Mouse (Mus musculus) midbrain, embryonic 11.5 days (tissue): Measurements from ENCODE around the gene Megf8. TPM values are rescaled to one million over a fixed set of nuclear protein-coding genes. Genes with fewer than 3 reads are reported as not detected.

Source experiments
- ATAC-seq: fragments of 200-750 bp; cut with Nextera tagmentation; 2 replicates; pipeline ENCODE4 v1.8.0; 2017; ENCODE audit warnings: moderate TSS enrichment, moderate library complexity; ENCODE audit not compliant: low FRiP score
- DNase-seq: peaks from one replicate; pipeline ENCODE4 v3.0.0; 2015; ENCODE audit warnings: low spot score; ENCODE audit errors: missing footprints
- H3K27ac ChIP-seq: fragments of 300-500 bp; sonication (generic); 2 replicates; pipeline ENCODE4 v1.5.1; 2014; ENCODE audit warnings: low read depth, low read length
- H3K27me3 ChIP-seq: fragments of 300-500 bp; sonication (generic); 2 replicates; pipeline ENCODE4 v1.6.1; 2014; ENCODE audit warnings: mild to moderate bottlenecking, low read length, moderate library complexity, mixed read lengths; ENCODE audit not compliant: control insufficient read depth, insufficient read depth
- H3K36me3 ChIP-seq: fragments of 300-500 bp; sonication (generic); 2 replicates; pipeline ENCODE4 v1.6.1; 2014; ENCODE audit warnings: mild to moderate bottlenecking, low read length, moderate library complexity, mixed read lengths; ENCODE audit not compliant: control insufficient read depth, insufficient read depth
- H3K4me1 ChIP-seq: fragments of 300-500 bp; sonication (generic); 2 replicates; pipeline ENCODE4 v1.6.1; 2014; ENCODE audit warnings: low read length; ENCODE audit not compliant: control insufficient read depth, insufficient read depth
- H3K4me2 ChIP-seq: fragments of 300-500 bp; sonication (generic); 2 replicates; pipeline ENCODE4 v1.6.1; 2014; ENCODE audit warnings: mild to moderate bottlenecking, moderate library complexity
- H3K4me3 ChIP-seq: fragments of 300-500 bp; sonication (generic); 2 replicates; pipeline ENCODE4 v1.5.1; 2014; ENCODE audit warnings: low read depth, low read length
- H3K9ac ChIP-seq: fragments of 300-500 bp; sonication (generic); 2 replicates; pipeline ENCODE4 v1.6.1; 2014; ENCODE audit warnings: low read length
- H3K9me3 ChIP-seq: fragments of 300-500 bp; sonication (generic); 2 replicates; pipeline ENCODE4 v1.6.1; 2016; ENCODE audit warnings: low read length; ENCODE audit not compliant: control insufficient read depth
- WGBS: fragments of 180-500 bp; shearing (Covaris S2); extraction: QIAGEN DNeasy Blood & Tissue Kit; methylation state at CpG from one replicate; pipeline ENCODE4 v1.1.7; 2014; 5-methylcytosine and 5-hydroxymethylcytosine counted together
- polyA plus RNA-seq: library from polyadenylated mRNA; unstranded; fragments of >200 nt; fragmentation: Nextera tagmentation; extraction: Ambion mirVana; gene quantifications from 2 replicates; pipeline ENCODE4 v1.2.1, GENCODE M21; 2014

Megf8 gene
- polyA plus RNA-seq, 1 experiment from 2014 or later, result 10.3 TPM

DNA sequence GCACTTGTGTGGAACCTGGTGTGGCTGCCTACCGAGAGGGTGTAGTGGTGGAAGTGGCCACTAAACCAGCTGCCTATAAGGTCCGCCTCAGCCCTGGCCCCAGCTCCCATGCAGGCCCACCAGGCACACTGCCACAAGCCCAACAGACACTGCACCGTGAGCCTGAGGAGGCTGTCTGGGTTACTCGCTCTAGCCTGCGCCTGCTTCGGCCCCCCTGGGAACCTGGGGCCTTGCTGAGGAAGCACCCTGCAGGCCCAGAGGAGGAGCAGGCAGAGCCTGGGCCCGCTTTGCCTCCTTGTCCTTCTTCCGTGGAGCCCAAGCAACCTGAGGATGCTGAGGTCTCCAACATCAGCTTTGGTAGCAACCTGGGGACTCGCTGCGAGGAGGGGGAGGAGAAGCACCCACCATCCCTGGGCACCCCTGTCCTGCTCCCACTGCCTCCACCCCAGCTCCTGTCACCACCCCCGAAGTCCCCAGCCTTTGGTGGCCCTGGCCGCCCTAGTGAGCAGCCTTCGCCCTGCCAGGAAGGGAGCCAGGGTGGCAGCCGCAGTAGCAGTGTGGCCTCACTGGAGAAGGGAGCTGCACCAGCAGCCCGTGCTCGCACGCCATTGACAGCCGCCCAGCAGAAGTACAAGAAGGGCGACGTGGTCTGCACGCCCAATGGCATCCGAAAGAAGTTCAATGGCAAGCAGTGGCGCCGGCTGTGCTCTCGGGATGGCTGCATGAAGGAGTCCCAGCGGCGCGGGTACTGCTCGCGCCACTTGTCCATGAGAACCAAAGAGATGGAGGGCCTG is 45.1 kb upstream of the Megf8 start:
- no peak overlapping the region for H3K4me2 ChIP-seq
- H3K27ac ChIP-seq, result no peak overlapping the region
- 87% methylated on average over 30 of the region's 30 CpGs for WGBS
- DNase-seq (peak; percentile 60), ATAC-seq (no peak)
- no peaks in the 10 kb centered on the region for H3K9me3 ChIP-seq
- peaks cover 13% of the 10 kb centered on the region for H3K4me1 ChIP-seq
- H3K36me3 ChIP-seq, result peaks cover 4% of the 10 kb centered on the region; the same call in 1 of the 2 replicates
- H3K4me3 ChIP-seq, result no peak overlapping the region
- H3K27me3 ChIP-seq, result no peaks in the 10 kb centered on the region
- H3K9ac ChIP-seq, result no peak overlapping the region

DNA sequence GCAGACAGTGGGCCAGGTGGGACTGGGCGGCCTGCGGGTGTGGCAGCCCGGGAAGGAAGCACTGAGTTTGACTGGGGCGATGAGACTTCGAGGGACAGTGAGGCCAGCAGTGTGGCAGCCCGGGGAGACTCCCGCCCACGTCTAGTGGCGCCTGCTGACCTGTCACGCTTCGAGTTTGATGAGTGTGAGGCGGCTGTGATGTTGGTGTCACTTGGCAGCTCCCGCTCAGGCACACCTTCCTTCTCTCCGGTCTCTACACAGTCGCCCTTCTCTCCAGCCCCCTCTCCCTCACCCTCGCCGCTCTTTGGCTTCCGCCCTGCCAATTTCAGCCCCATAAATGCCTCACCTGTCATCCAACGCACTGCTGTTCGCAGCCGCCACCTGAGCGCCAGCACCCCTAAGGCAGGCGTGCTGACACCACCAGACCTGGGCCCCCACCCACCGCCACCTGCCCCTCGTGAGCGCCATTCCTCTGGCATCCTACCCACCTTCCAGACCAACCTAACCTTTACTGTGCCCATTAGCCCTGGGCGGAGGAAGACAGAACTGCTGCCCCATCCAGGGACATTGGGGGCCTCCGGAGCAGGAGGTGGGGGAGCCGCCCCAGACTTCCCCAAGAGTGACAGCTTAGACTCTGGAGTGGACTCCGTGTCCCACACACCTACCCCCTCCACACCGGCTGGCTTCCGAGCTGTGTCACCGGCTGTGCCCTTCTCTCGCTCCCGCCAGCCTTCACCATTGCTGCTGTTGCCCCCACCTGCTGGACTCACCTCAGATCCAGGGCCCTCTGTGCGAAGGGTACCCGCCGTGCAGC is 44.3 kb upstream of the Megf8 start:
- Histone ChIP-seq H3K9ac (no peak overlapping the region), H3K9me3 (no peaks in the 10 kb centered on the region), H3K4me2 (no peak overlapping the region), H3K27me3 (no peaks in the 10 kb centered on the region), H3K4me3 (no peak overlapping the region), H3K27ac (no peak overlapping the region), H3K4me1 (peaks cover 14% of the 10 kb centered on the region), H3K36me3 (peaks cover 4% of the 10 kb centered on the region; the same call in 1 of the 2 replicates)
- DNase-seq, result no peak
- no peak for ATAC-seq
- 87% methylated on average over 38 of the region's 38 CpGs for WGBS

DNA sequence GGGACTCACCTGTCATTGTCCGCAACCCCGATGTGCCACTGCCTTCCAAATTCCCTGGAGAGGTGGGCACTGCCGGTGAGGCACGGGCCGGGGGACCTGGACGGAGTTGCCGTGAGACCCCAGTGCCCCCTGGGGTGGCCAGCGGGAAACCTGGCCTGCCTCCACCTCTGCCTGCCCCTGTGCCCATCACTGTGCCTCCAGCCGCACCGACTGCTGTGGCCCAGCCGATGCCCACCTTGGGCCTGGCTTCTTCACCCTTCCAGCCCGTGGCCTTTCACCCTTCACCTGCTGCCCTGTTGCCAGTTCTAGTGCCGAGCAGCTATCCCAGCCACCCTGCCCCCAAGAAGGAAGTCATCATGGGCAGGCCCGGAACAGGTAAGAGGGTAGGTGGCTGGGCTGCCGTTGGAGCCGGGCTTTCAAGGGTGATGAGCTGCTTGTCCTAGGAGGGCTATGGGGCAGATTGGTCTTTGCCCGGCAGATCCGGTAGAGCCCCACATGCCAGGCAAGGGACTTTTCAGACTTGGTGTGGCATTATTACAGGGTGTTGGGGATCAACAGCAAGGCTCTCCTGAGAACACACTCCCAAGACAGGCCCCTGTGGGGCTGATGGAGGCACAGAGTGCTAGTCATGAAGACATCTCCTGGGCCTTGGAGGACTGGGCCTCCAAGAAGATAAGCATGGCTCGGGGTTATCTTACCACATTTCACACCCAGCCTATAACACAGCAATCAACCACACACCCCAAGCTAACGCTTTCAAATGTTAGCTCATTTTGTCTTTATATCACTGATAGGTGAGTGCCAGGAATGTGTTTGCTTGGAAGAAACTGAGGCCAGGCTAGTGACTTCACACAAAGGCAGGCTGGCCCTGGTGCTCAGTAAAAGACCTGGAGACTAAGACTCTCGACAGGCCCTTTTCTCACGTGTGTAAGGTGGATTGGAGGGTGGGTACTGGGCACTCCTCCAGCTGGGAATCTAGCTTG is 43.4 kb upstream of the Megf8 start:
- ATAC-seq (no peak), DNase-seq (peak; percentile 73)
- Histone ChIP-seq H3K27me3 (no peaks in the 10 kb centered on the region), H3K9ac (no peak overlapping the region), H3K4me1 (peaks cover 18% of the 10 kb centered on the region), H3K4me3 (no peak overlapping the region), H3K4me2 (no peak overlapping the region), H3K36me3 (peaks cover 4% of the 10 kb centered on the region; the same call in 1 of the 2 replicates), H3K27ac (no peak overlapping the region), H3K9me3 (no peaks in the 10 kb centered on the region)
- 92% methylated on average over 22 of the region's 22 CpGs for WGBS

DNA sequence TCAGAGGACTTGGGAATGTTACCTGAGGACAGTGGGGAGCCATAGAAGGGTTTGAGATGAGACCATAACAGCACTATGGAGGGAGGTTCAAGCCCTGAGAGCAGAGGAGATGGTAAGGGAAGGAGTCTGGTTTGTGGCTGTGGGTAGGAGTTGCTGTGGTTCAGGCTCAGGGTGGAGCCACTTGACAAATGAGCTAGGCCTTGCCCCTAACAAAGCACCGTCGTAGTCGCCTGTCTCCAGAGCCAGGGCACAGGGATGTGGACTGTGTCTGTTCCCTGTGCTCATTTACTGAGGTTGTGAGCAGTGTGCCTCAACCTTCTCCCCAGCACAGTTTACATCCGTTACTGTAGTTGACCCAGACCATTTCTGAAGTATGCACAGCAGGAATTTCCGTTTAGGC is 42.4 kb upstream of the Megf8 start:
- WGBS, result 72% methylated on average over 5 of the region's 5 CpGs
- Histone ChIP-seq H3K27ac (no peak overlapping the region), H3K4me1 (peaks cover 15% of the 10 kb centered on the region), H3K4me2 (no peak overlapping the region), H3K27me3 (no peaks in the 10 kb centered on the region), H3K9me3 (no peaks in the 10 kb centered on the region), H3K36me3 (peaks cover 4% of the 10 kb centered on the region; the same call in 1 of the 2 replicates), H3K9ac (no peak overlapping the region; the same call in 1 of the 2 replicates), H3K4me3 (no peak overlapping the region)
- peak; percentile 59 for DNase-seq
- ATAC-seq, result no peak

DNA sequence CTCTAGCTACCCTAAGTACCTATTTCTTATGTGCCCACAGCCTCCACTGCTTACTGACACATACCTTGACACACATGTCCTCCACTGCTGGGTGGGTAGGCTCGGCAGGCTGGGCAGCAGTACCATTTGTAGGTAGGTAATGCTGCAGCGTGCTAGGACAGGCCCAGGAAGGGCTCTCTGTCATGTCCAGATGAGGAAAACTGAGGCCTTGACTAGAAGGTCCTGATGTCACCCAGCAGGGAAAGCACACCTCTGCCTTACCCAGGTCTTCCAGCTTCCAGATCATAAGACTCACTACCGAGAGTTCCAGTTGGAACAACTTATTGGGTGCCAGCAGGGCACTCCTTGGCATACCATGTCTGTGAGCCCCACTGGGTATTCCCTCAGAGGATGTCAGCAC is 42.0 kb upstream of the Megf8 start:
- no peak overlapping the region for H3K9ac ChIP-seq
- no peak overlapping the region for H3K27ac ChIP-seq
- H3K4me1 ChIP-seq, result peaks cover 16% of the 10 kb centered on the region
- H3K4me2 ChIP-seq, result no peak overlapping the region
- DNase-seq, result no peak
- WGBS, result 93% methylated on average over 3 of the region's 3 CpGs
- H3K27me3 ChIP-seq, result no peaks in the 10 kb centered on the region
- H3K36me3 ChIP-seq, result peaks cover 4% of the 10 kb centered on the region; the same call in 1 of the 2 replicates
- H3K9me3 ChIP-seq, result no peaks in the 10 kb centered on the region
- no peak for ATAC-seq
- no peak overlapping the region for H3K4me3 ChIP-seq

DNA sequence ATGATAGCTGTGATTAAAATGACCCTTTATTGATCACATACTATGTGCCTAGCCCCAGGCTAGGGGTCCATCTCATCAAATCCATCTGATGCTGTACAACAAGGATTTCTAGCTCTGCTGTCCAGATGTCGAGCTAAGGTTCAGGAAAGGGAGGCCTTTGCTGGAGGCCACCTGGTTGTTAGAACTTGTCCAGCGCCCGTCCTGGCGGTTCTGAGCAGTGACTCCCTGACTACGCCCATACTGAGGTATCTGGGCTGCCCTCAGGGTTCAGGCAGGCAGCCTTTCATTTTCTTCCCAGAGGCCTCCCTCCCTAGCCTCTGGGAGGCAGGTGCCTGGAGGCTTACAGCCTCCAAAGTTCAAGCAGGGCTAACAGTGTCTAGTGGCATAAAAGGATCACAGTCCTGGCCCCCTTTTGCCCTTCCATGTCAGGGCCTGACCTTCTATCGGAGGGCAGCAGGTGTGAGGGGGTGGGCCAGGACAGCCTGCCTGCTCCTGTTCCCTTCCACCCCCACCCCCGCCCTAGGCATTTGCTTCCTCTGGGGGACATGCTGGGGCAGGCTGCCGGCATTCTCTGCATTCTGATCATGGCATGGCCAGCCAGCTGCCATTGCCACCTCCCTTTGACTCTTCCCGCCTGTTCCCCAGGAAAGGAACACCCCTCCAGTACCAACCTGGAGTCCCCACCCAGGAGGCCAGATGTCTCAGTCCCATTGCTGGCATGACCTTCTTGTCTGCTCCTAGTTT is 41.2 kb upstream of the Megf8 start:
- no peak overlapping the region for H3K27ac ChIP-seq
- no peaks in the 10 kb centered on the region for H3K9me3 ChIP-seq
- H3K27me3 ChIP-seq, result no peaks in the 10 kb centered on the region
- H3K4me3 ChIP-seq, result no peak overlapping the region
- 65% methylated on average over 9 of the region's 9 CpGs for WGBS
- no peak overlapping the region for H3K4me2 ChIP-seq
- ATAC-seq (no peak), DNase-seq (peak; percentile 73)
- H3K36me3 ChIP-seq, result peaks cover 4% of the 10 kb centered on the region; the same call in 1 of the 2 replicates
- H3K4me1 ChIP-seq, result peaks cover 23% of the 10 kb centered on the region
- H3K9ac ChIP-seq, result peak overlapping the region; percentile 1; the same call in 1 of the 2 replicates

DNA sequence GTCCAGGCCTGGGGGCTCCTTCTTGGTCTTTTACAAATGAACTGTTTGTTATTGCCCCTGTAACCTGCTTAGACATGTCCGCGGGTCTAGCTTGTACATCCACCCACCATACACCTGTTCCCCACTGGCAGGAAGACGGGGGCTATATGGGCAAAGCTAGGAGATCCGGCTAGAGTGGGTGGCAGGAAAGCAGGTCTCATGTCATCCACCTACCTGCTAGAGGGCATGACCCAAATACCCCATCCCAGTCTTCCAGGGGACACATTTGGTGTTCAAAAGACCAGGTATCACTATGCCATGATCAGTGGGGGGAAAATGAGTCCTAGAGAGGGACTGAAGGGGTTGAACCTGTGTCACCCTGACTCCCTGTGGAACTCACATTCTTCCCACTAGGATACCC is 39.6 kb upstream of the Megf8 start:
- Histone ChIP-seq H3K27ac (no peak overlapping the region), H3K27me3 (no peaks in the 10 kb centered on the region), H3K4me2 (no peak overlapping the region), H3K9ac (peak overlapping the region; percentile 86; the same call in 1 of the 2 replicates), H3K4me3 (no peak overlapping the region), H3K9me3 (no peaks in the 10 kb centered on the region), H3K4me1 (peaks cover 34% of the 10 kb centered on the region), H3K36me3 (0 out of 2 replicates have a peak, but pooled peaks cover 2% of the 10 kb centered on the region)
- DNase-seq, result no peak
- no peak for ATAC-seq
- 91% methylated on average over 4 of the region's 4 CpGs for WGBS

DNA sequence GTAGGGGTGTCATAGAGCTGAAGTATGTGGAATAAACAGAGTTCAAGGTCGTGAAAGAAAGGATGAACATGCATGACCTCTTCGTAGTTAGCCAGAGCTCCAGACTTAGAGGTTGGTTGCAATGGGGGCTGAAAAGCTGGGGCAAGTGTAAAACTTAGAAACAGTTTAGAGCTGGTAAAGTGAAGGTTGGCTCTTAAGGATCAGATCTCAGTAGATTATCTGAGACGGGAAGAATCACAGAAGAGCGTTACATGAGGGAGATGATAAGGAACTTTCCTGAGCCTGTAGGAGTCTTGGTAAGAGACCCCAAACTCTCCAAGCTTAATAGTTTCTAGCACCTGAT is 39.0 kb upstream of the Megf8 start:
- Histone ChIP-seq H3K9ac (peak overlapping the region; percentile 86; the same call in 1 of the 2 replicates), H3K27ac (peak overlapping the region; percentile 97), H3K4me3 (peak overlapping the region; percentile 61), H3K9me3 (no peaks in the 10 kb centered on the region), H3K27me3 (no peaks in the 10 kb centered on the region), H3K4me1 (peaks cover 35% of the 10 kb centered on the region), H3K36me3 (no peaks in the 10 kb centered on the region), H3K4me2 (peak overlapping the region; percentile 89)
- 21% methylated on average over 4 of the region's 4 CpGs for WGBS
- no peak for ATAC-seq
- DNase-seq, result no peak
